Mouse (Mus musculus) C2C12 (cell line): ENCODE data around the gene Agap1. TPM values are rescaled to one million over a fixed set of nuclear protein-coding genes. Genes with fewer than 3 reads are reported as not detected.

Experiments
- H3K27me3 ChIP-seq: one replicate; pipeline ENCODE4 v1.6.1; 2011; ENCODE audit not compliant: control insufficient read depth, insufficient read depth, insufficient read length
- H3K36me3 ChIP-seq: one replicate; pipeline ENCODE4 v1.6.1; 2011; ENCODE audit not compliant: control insufficient read depth, insufficient read depth
- H3K4me3 ChIP-seq: one replicate; pipeline ENCODE4 v1.5.1; 2011; ENCODE audit warnings: mild to moderate bottlenecking, control low read depth; ENCODE audit not compliant: poor library complexity, insufficient read depth, severe bottlenecking
- H3K79me2 ChIP-seq: one replicate; pipeline ENCODE4 v1.6.1; 2011; ENCODE audit not compliant: control insufficient read depth, insufficient read depth
- H3K79me3 ChIP-seq: one replicate; pipeline ENCODE4 v1.6.1; 2011; ENCODE audit warnings: low read depth, control low read depth
- H3ac ChIP-seq: one replicate; pipeline ENCODE3; 2011; ENCODE audit warnings: low read depth; ENCODE audit not compliant: control insufficient read depth, insufficient read length
- CEBPB ChIP-seq: IDR thresholded peaks from one replicate; pipeline ENCODE4 v1.6.1; 2011; ENCODE audit warnings: low read depth, mild to moderate bottlenecking, control low read depth, moderate library complexity
- CTCF ChIP-seq: IDR thresholded peaks from one replicate; pipeline ENCODE4 v1.5.1; 2011; ENCODE audit not compliant: control insufficient read depth, insufficient read depth, insufficient read length
- FOSL1 ChIP-seq: IDR thresholded peaks from one replicate; pipeline ENCODE4 v1.8.0; 2011; ENCODE audit warnings: mild to moderate bottlenecking, low read length; ENCODE audit not compliant: poor library complexity, insufficient read depth, severe bottlenecking
- MAX ChIP-seq: IDR thresholded peaks from one replicate; pipeline ENCODE4 v1.6.1; 2011; ENCODE audit warnings: mild to moderate bottlenecking, control low read depth
- MYOD1 ChIP-seq: IDR thresholded peaks from one replicate; pipeline ENCODE4 v1.6.1; 2011; ENCODE audit warnings: low read depth; ENCODE audit not compliant: control insufficient read depth, insufficient read length
- MYOG ChIP-seq: IDR thresholded peaks from one replicate; pipeline ENCODE4 v1.6.1; 2011; ENCODE audit not compliant: control insufficient read depth, insufficient read length; ENCODE audit errors: extremely low read depth
- USF1 ChIP-seq: IDR thresholded peaks from one replicate; pipeline ENCODE4 v1.6.1; 2011; ENCODE audit warnings: low read depth, mild to moderate bottlenecking, control low read depth, moderate library complexity
- polyA plus RNA-seq: library from polyadenylated mRNA; unstranded; fragments of >200 nt; fragmentation: generic; extraction: Trizol; gene quantifications from one replicate; pipeline ENCODE4 v1.2.1, GENCODE M21; 2012; ENCODE audit warnings: missing spikeins

Agap1 gene
- polyA plus RNA-seq, 1 experiment, result 14.0 TPM

DNA sequence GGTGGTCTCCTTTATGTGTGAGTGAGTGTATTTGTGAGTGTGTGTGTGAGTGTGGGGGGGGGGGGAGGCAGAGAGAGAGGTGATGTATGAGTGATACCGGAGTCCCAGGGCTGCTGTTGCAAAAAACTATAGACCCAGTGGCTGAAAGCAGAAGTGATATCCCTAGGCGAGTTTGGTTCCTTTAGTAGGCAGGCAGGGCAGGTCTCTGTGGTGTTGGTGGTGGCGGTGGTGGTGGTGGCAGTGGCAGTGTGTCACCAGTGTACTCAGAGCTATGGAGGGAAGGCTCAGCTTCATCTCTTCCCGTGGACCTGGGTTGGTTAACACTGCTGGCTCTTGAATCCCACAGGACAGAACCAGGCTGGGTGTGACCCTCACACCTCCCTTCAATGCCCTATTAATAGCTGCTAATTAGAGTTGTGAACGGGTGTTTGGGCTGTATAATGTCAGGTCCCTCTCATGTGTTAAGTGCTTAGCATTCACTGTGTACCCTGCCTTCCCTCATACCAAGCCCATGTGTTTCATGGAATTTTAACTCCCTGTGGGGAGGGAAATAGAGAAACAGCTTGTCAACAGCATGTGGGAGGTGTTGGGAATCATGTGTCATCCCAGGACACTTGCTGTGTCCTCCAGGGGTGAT, 158.7 kb downstream of the Agap1 start:
- peaks cover 18% of the 10 kb centered on the region for H3K36me3 ChIP-seq
- no peak for TF ChIP-seq CTCF
- no peak for TF ChIP-seq MYOD1
- no peak for TF ChIP-seq USF1
- no peak for TF ChIP-seq CEBPB
- no peak for TF ChIP-seq FOSL1
- no peak for TF ChIP-seq MAX
- TF ChIP-seq MYOG, result no peak

DNA sequence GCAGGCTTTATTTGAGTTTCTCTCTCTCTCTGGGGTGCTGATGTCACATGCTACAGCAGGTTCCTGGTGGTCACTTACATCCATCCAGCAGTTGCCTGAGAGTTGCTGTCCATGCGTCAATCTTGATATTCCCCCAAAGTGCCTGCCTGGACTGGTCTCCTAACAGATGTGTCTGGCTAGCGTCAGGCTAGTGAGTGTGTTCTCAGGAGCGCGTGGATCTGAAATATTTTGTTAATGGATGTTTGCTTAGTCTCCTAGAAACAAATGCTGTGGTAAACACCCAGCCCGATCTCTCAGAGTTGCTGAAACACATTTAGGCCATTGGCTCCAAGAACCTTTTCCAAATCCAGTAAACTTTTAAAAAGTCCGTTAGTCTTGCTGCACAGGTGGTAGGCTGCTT, 161.9 kb downstream of the Agap1 start:
- H3K27me3 ChIP-seq, result no peaks in the 10 kb centered on the region
- peaks cover 7% of the 10 kb centered on the region for H3K36me3 ChIP-seq
- H3K79me3 ChIP-seq, result no peaks in the 10 kb centered on the region
- TF ChIP-seq CEBPB (no peak), CTCF (no peak), MYOD1 (no peak), USF1 (no peak), MYOG (no peak)
- no peak overlapping the region for H3K4me3 ChIP-seq
- H3K79me2 ChIP-seq, result no peaks in the 10 kb centered on the region
- no peak overlapping the region for H3ac ChIP-seq

More for the DNA sequence above, 158.7 kb downstream of the Agap1 start:
- Histone ChIP-seq H3ac (no peak overlapping the region), H3K27me3 (no peaks in the 10 kb centered on the region), H3K79me3 (no peaks in the 10 kb centered on the region), H3K79me2 (no peaks in the 10 kb centered on the region), H3K4me3 (no peak overlapping the region)

DNA sequence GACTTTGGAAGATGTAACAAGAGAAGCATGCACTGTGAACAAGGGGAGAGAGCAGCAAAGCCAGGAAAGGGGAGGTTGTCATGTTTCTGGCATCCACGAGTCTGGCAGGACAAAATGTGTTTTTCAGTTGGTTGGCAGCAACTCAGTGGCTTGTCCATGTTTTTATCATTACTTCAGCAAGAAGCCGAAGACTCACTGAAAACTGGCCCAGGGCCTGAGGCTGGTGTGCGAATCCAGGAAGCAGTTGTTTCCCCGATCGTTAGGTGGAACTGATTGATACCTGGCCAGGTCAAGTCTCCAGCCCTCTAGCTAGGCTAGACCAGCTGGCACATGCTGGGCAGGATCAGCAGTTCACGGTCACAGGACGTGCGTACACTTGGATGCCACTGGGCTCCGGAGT, 162.7 kb downstream of the Agap1 start:
- Histone ChIP-seq H3K36me3 (peaks cover 2% of the 10 kb centered on the region), H3K4me3 (no peak overlapping the region), H3K27me3 (no peaks in the 10 kb centered on the region), H3K79me2 (no peaks in the 10 kb centered on the region), H3K79me3 (no peaks in the 10 kb centered on the region), H3ac (no peak overlapping the region)
- no peak for TF ChIP-seq CTCF

DNA sequence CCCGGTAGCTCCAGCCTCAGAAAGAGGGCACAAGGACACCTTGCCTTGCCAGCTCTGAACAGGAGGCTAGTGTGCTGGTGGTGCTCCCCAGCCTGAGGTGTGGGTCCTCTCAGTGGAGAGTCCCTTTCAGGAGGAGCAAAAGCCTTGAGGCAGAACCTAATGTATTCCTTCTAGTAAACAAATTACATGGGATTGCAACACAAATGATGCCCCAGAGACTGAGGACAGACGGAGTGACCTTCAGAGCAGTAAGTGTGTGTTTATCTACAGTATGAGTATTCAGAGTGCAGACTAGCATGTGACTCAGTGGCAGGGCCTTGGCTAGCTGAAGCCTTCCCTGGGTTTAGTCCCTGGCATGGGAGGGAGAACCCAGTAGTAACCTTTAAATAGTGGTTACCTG, 165.4 kb downstream of the Agap1 start:
- no peak for TF ChIP-seq MYOG
- no peak for TF ChIP-seq CEBPB
- no peak for TF ChIP-seq USF1
- no peak for TF ChIP-seq CTCF
- no peaks in the 10 kb centered on the region for H3K79me3 ChIP-seq
- H3K79me2 ChIP-seq, result no peaks in the 10 kb centered on the region
- H3K36me3 ChIP-seq, result peaks cover 6% of the 10 kb centered on the region
- no peak overlapping the region for H3K4me3 ChIP-seq
- no peak overlapping the region for H3ac ChIP-seq
- no peaks in the 10 kb centered on the region for H3K27me3 ChIP-seq

DNA sequence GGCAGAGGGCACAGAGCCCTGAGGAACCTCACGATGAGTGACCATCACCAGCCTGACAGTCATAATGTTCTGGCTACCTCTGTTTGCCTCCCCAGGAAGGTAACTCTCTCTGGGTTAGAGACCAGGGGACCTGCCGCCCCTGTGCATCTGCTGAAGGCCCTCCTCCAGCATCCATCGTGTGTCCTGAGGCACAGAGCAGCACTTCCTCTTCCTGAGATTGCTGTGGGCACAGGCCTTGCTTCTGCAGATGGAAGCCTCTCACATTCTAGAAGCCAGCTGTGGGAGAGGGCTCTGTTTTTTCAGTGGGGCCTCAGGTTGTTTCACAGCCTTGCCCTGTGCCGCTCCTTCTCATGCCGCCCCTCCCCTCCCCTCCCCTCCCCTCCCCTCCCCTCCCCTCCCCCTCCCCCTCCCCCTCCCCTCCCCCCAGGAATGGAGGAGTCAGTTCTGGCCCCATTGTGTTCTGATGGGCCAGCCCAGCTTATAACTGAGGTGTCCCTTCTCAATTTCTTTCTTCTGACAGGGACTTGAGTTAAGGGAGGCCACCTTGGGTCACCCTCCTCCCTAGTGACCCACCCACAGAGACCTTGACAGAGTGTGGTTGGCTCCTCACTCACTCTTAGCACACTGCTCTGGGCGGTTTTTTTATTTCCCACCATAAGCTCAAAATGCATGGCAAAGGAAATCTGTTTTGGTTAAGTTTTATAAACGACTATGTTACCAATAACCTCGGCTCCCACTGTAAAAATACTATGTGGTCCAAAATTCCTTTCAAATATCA, 166.6 kb downstream of the Agap1 start:
- Histone ChIP-seq H3K79me2 (no peaks in the 10 kb centered on the region), H3K27me3 (no peaks in the 10 kb centered on the region), H3K79me3 (no peaks in the 10 kb centered on the region), H3K4me3 (no peak overlapping the region), H3K36me3 (peaks cover 6% of the 10 kb centered on the region), H3ac (no peak overlapping the region)
- TF ChIP-seq MYOD1 (no peak), CEBPB (no peak), FOSL1 (no peak), MAX (no peak), USF1 (no peak), CTCF (no peak)

DNA sequence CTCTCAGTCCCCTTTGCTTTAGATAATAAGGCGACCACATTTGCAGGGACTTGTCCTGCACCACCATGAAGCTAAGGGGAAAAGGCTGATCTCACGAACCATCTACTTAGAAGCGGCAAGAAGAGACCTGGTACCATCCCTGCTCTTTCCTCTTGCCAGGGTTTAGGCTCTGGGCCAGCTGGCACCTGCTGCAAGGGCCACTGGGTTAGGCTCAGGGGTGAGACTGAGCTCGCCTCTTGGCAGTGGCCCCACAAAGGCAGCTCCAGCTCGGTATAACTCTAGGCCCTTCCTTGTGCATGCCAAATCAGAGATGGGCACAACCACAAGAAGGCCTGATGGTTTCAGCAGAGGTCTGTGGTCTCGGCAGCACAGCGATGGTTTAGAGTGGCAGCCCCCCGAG, 167.3 kb downstream of the Agap1 start:
- H3K27me3 ChIP-seq, result no peaks in the 10 kb centered on the region
- no peaks in the 10 kb centered on the region for H3K79me3 ChIP-seq
- TF ChIP-seq CEBPB (no peak), CTCF (no peak), FOSL1 (no peak), MYOG (no peak), MYOD1 (no peak), USF1 (no peak), MAX (no peak)
- no peaks in the 10 kb centered on the region for H3K79me2 ChIP-seq
- H3K4me3 ChIP-seq, result no peak overlapping the region
- peaks cover 6% of the 10 kb centered on the region for H3K36me3 ChIP-seq
- no peak overlapping the region for H3ac ChIP-seq
